Mouse (Mus musculus): ENCODE results near the gene Baz2b. TPM values are rescaled to one million over a fixed set of nuclear protein-coding genes. Genes with fewer than 3 reads are reported as not detected.

Baz2b gene
- total RNA-seq, 2 experiments from 2014 or later: 23.4 to 27.8 TPM

DNA sequence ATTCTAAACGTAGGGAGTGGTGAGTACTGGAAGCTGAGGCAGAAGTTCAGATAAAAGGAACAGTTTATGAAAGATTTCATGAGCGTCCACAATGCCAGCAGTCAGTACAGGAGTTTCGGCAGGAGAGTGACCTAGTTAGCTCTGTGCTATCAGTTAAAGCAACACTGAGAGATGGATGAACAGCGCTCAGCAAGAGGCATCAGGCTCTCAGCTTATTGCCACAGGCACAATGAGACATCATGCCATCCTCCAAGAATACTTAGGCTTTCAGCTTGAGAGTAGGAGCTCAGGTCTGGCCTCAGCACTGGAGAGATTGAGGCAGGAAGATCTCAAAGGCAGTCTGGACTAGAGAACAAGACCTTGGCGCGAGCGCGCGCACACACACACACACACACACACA lies 160.3 kb downstream of the Baz2b start:
- DNase-seq: no peak

DNA sequence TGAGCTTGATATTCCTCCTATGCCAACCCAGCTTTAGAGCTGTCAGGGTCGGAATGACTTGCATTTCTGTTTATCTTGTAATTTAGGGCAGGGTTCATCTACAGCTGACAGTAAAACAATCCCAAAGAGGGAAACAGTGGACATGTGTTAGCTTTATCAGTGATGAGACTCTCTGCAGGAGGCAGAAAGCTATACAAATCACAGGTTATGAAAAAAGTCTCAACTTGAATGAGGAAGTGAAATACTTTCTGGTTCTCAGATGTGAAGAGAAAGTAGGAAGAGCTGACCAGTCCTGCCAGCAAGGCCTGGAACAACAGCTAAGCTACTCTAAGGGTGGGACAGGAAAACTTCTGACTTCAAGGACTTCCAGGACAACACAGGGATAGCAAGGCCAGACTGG lies 163.6 kb downstream of the Baz2b start:
- no peak for DNase-seq

DNA sequence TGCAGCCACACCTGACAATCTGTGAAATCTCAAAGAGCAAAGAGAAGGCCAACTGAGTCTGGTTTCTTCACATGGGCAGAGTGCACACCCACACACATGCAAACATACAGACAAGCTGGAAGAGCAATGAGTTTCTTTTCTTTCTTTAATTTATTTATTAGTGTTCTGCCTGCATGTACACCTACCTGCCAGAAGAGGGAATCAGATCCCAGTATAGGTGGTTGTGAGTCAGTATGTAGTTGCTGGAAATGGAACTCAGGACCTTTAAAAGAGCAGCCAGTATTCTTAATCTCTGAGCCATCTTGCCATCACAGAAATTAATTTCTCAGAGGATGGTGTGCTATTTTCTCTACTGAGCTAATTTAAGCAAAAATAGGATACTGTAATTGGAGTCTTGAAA lies 164.7 kb downstream of the Baz2b start:
- no peak for DNase-seq

- DNase-seq: no peak
These were observed 165.1 kb downstream of the Baz2b start for GRCm38 (mm10) chr2:60044540-60044939.

- DNase-seq: no peak
These were observed 166.9 kb downstream of the Baz2b start for GRCm38 (mm10) chr2:60042699-60043098.

DNA sequence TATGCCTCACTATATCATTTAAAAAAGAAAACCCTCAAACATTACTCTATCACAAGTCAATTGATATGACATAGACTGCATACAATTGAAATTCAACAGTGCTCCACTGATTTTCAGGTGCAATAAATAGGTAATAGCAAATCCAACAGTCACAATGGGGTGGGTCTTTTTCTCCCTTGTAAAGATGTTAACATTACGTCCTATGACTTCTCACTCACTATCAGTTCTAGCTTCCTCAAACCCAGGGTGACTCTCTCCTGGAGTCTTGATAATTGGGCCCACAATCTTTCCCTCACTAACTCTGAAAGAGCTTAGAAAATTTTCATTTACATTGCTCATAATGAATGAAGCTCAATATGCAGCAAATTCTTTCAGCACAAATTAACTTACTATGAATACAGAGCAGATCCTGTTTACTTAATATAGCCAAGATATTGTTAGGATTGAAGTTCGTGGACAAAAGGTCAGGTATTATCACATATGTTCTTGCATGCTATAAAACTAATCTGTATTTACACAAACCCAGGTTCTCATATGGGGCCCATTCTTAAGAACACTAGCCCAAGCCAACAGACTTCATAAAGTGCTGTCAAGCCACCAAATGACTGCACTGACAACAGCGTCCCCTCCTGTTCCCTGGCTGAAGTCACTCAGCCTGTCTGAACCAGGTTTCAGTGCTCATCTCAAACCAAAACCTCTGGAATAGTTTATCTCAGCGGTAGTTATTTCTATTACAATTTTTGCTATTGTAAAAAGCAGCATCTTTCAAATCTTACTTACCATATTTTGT lies 168.0 kb downstream of the Baz2b start:
- DNase-seq: no peak

DNA sequence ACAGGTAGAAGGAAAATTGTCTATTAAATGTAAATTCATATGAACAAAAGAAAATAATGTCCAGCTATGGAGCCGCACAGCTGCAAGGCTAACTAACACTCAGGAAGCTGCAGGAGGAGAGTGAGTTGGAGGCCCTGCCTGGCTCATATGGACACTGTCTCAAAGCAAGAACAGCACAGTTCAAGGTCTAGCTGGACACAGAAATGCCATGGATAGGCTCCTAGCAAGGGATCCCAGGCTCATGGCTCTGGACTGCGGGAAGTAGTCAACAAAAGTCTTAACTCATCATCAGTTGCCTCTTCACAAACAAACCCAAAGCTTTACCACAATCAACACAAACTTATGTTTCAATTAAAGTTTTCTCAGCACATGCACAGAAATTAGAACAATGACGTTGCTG lies 169.5 kb downstream of the Baz2b start:
- no peak for DNase-seq

DNA sequence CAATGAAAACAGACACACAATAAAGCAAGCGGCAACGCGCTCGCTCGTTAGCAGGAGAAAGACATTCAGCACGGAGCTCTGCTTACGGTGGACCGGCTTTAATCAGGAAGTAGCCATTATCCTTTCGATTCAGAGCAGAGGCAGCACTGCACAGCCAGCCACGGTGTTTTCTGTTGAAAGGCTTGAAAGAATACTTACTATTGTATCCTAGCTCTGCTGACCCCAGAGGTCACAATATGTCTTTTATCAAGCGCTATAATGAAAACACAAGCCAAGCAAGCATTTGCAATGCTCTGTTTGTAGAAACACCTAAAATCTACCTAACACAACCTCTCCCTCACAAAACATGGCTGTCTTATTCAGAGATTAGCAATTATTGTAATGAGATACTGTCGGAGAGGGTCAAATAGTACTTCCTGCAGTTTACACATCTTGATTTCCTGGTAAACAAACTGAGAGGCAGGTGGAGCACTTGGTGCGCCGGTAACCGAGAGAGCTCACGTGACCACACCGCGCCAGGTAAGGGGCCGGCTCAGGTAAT lies 172.6 kb downstream of the Baz2b start:
- no peak for DNase-seq

GRCm38 (mm10) chr2:60036361-60036760 lies 173.3 kb downstream of the Baz2b start:
- no peak for DNase-seq

- DNase-seq: no peak
These were observed 178.6 kb downstream of the Baz2b start for GRCm38 (mm10) chr2:60030991-60031390.

- DNase-seq: no peak
These were observed 180.6 kb downstream of the Baz2b start for GRCm38 (mm10) chr2:60029020-60029419.

DNA sequence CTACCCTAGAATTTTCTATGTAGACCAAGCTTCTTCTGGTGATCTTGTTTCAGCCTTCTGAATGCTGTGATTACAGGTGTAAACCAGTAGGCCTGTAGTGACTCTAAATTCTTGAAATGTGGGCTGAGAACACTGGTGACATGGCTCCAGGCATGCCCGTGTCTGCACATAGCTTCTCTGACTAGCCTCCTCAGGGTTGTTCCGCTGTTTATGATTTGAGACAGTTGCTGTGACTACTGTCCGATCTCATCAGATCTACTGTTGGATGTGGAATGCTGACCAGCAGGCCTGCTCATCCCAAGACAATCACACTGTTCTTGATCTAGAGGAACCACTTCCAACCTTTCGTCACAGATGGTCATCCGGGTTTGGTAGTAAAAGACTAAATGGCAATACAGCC lies 182.5 kb downstream of the Baz2b start:
- DNase-seq: no peak

DNA sequence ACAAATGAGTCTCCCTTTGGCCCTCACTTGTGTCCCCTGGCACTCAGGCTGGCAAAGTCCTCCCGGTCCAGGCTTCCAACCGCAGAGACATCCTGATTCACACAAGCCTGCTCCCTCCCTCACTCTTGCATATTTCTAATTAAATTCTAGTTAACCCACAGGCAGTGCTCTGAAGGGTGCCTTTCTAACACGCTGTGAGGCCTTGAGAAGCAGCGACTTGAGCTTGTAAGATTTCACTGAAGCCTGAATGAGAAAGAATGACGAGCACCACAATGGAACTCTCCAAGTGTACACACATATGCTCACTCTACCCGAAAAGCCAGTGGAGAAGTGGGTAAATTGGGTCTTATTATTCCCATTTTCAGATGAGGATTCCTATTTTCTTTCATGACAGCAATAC lies 183.1 kb downstream of the Baz2b start:
- DNase-seq: no peak

GRCm38 (mm10) chr2:60023777-60024176 lies 185.9 kb downstream of the Baz2b start:
- DNase-seq: no peak

- no peak for DNase-seq
These were observed 188.1 kb downstream of the Baz2b start for GRCm38 (mm10) chr2:60021556-60021955.

GRCm38 (mm10) chr2:60021138-60021537 lies 188.5 kb downstream of the Baz2b start:
- DNase-seq: no peak

- DNase-seq: no peak
These were observed 189.9 kb downstream of the Baz2b start for GRCm38 (mm10) chr2:60019546-60020250.

DNA sequence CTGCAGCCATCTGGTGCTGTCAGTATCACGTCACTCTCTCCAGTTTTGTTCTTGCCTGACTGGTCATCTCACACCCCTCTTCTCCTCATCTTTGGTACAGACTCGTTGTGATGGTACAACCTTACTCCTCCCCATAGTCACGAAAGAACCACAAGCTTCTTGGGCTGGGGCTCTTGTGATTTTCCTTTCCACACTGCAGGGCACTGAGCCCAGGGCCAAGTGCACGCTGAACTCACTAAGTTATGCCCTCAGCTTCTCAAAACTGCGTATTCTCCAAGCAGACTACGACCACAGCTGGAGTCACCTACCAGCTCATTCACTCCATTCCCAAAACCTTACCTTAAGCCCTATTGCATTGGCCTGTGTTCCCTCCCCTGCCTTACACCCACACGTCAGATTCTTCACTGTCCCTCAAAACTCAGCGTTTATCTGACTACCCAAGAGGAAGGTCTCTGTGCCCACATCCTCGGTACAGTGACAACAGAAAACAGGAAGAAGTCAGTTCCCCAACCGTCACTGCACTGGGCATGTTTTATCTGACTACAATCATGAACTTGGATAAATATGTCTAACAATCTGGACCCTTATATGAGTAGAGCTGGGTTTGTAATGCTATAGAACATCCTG lies 190.7 kb downstream of the Baz2b start:
- no peak for DNase-seq

GRCm38 (mm10) chr2:60011526-60011925 lies 198.1 kb downstream of the Baz2b start:
- DNase-seq: no peak

- DNase-seq: no peak
These were observed 206.0 kb downstream of the Baz2b start for GRCm38 (mm10) chr2:60003665-60004045.

- no peak for DNase-seq
These were observed 206.5 kb downstream of the Baz2b start for GRCm38 (mm10) chr2:60003038-60003664.

GRCm38 (mm10) chr2:60000268-60000667 lies 209.4 kb downstream of the Baz2b start:
- no peak for DNase-seq

Data from gastrocnemius, postnatal 25 days (tissue).